Mouse (Mus musculus) cortical plate, adult 2 months (tissue): ENCODE data around the gene Cav1.

Source experiments
- CTCF ChIP-seq: fragments of 200-500 bp; IDR thresholded peaks from 2 replicates; pipeline ENCODE4 v1.5.1; 2011; ENCODE audit warnings: mild to moderate bottlenecking, control low read depth, low read length; ENCODE audit not compliant: insufficient read depth; ENCODE audit errors: extremely low read depth
- POLR2A ChIP-seq: fragments of 200-500 bp; IDR thresholded peaks from 2 replicates; pipeline ENCODE4 v1.6.1; 2011; ENCODE audit warnings: mild to moderate bottlenecking, low read length, control low read depth; ENCODE audit not compliant: insufficient read depth; ENCODE audit errors: extremely low read depth

GRCm38 (mm10) chr6:17278366-17278765 is 27.8 kb upstream of the Cav1 start:
- TF ChIP-seq CTCF (no peak), POLR2A (no peak)
